Mouse (Mus musculus) liver, postnatal 0 days (tissue): ENCODE results near the gene Acyp2.

Experiments used
- CTCF ChIP-seq: sonication (generic); IDR thresholded peaks from 2 replicates; pipeline ENCODE4 v1.5.1; 2016; ENCODE audit warnings: antibody characterized with exemption, low read depth
- EP300 ChIP-seq: IDR thresholded peaks from 2 replicates; pipeline ENCODE4 v1.6.1; 2016; ENCODE audit warnings: antibody characterized with exemption, low read depth, mild to moderate bottlenecking

DNA sequence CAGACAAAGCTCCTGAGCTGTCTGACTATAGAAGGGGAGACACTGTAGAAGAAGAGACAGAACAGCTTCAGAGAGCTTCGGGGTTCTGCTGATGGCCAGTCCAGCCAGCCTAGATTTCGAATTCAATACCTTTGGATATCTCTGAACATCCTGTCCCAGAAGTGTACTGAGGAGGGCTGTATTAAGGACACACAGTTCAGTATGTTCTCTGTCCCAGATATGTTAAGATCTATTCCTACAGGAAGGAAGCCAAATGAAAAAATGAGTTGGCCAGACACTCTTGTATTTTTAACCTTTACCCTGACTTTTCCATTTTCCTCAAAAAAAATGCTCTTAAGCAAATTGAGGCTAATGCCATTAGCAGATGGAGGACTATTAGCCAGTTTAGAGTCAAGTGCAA is 132.3 kb downstream of the Acyp2 start:
- no peak for TF ChIP-seq CTCF
- TF ChIP-seq EP300 = no peak
